Mouse (Mus musculus): Measurements from ENCODE around the gene Edil3. TPM values are rescaled to one million over a fixed set of nuclear protein-coding genes. Genes with fewer than 3 reads are reported as not detected.

Edil3 gene
- polyA plus RNA-seq, 1 experiment: 3.8 TPM

GRCm38 (mm10) chr13:89324282-89324681 is 503.0 kb downstream of the Edil3 start:
- no peaks in the 10 kb centered on the region; the same call in 1 of the 2 replicates for H3K4me1 ChIP-seq (ENCODE audit: control insufficient read depth, insufficient read depth, low read length)
- no peak overlapping the region for H3K4me3 ChIP-seq (replicated peaks; ENCODE audit: extremely low read depth, low read depth, low read length)
- no peak for DNase-seq
- no peak for TF ChIP-seq CTCF (IDR thresholded peaks at IDR 0.05; ENCODE audit: insufficient read depth, low read length)
- no peak for TF ChIP-seq POLR2A (IDR thresholded peaks at IDR 0.05; ENCODE audit: borderline replicate concordance, extremely low read depth, low read depth, low read length)
- 59% methylated on average over 2 of the region's 2 CpGs for WGBS

- TF ChIP-seq POLR2A (IDR thresholded peaks at IDR 0.05; ENCODE audit: borderline replicate concordance, extremely low read depth, low read depth, low read length) (no peak), CTCF (IDR thresholded peaks at IDR 0.05; ENCODE audit: insufficient read depth, low read length) (no peak)
- H3K4me3 ChIP-seq (replicated peaks; ENCODE audit: extremely low read depth, low read depth, low read length): no peak overlapping the region
- no peak for DNase-seq
- 66% methylated on average over 1 of the region's 1 CpGs for WGBS
- H3K4me1 ChIP-seq (ENCODE audit: control insufficient read depth, insufficient read depth, low read length): no peaks in the 10 kb centered on the region
These were observed 513.2 kb downstream of the Edil3 start for GRCm38 (mm10) chr13:89334494-89334893.

GRCm38 (mm10) chr13:89335908-89336579 is 514.8 kb downstream of the Edil3 start:
- Histone ChIP-seq H3K4me3 (replicated peaks; ENCODE audit: extremely low read depth, low read depth, low read length) (no peak overlapping the region), H3K4me1 (ENCODE audit: control insufficient read depth, insufficient read depth, low read length) (no peaks in the 10 kb centered on the region)
- WGBS: 33% methylated on average over 7 of the region's 7 CpGs
- no peak for DNase-seq
- TF ChIP-seq CTCF (IDR thresholded peaks at IDR 0.05; ENCODE audit: insufficient read depth, low read length) (no peak), POLR2A (IDR thresholded peaks at IDR 0.05; ENCODE audit: borderline replicate concordance, extremely low read depth, low read depth, low read length) (no peak)

GRCm38 (mm10) chr13:89339055-89339454 is 517.8 kb downstream of the Edil3 start:
- DNase-seq: no peak
- H3K4me3 ChIP-seq (replicated peaks; ENCODE audit: extremely low read depth, low read depth, low read length): no peak overlapping the region
- TF ChIP-seq CTCF (IDR thresholded peaks at IDR 0.05; ENCODE audit: insufficient read depth, low read length): no peak
- no peak for TF ChIP-seq POLR2A (IDR thresholded peaks at IDR 0.05; ENCODE audit: borderline replicate concordance, extremely low read depth, low read depth, low read length)
- no peaks in the 10 kb centered on the region for H3K4me1 ChIP-seq (ENCODE audit: control insufficient read depth, insufficient read depth, low read length)
- WGBS: 67% methylated on average over 4 of the region's 4 CpGs

- H3K4me1 ChIP-seq (ENCODE audit: control insufficient read depth, insufficient read depth, low read length): no peaks in the 10 kb centered on the region
- TF ChIP-seq CTCF (IDR thresholded peaks at IDR 0.05; ENCODE audit: insufficient read depth, low read length) (no peak), POLR2A (IDR thresholded peaks at IDR 0.05; ENCODE audit: borderline replicate concordance, extremely low read depth, low read depth, low read length) (no peak)
- 75% methylated on average over 3 of the region's 3 CpGs for WGBS
- no peak for DNase-seq
- H3K4me3 ChIP-seq (replicated peaks; ENCODE audit: extremely low read depth, low read depth, low read length): no peak overlapping the region
These were observed 518.5 kb downstream of the Edil3 start for GRCm38 (mm10) chr13:89339776-89340175.

- Histone ChIP-seq H3K4me3 (replicated peaks; ENCODE audit: extremely low read depth, low read depth, low read length) (no peak overlapping the region), H3K4me1 (ENCODE audit: control insufficient read depth, insufficient read depth, low read length) (no peaks in the 10 kb centered on the region)
- WGBS: 63% methylated on average over 3 of the region's 3 CpGs
- no peak for DNase-seq
- TF ChIP-seq POLR2A (IDR thresholded peaks at IDR 0.05; ENCODE audit: borderline replicate concordance, extremely low read depth, low read depth, low read length) (no peak), CTCF (IDR thresholded peaks at IDR 0.05; ENCODE audit: insufficient read depth, low read length) (no peak)
These were observed 534.0 kb downstream of the Edil3 start for GRCm38 (mm10) chr13:89355234-89355633.

GRCm38 (mm10) chr13:89358407-89358806 is 537.1 kb downstream of the Edil3 start:
- Histone ChIP-seq H3K4me1 (ENCODE audit: control insufficient read depth, insufficient read depth, low read length) (no peaks in the 10 kb centered on the region), H3K4me3 (replicated peaks; ENCODE audit: extremely low read depth, low read depth, low read length) (no peak overlapping the region)
- no peak for DNase-seq
- no peak for TF ChIP-seq CTCF (IDR thresholded peaks at IDR 0.05; ENCODE audit: insufficient read depth, low read length)
- no peak for TF ChIP-seq POLR2A (IDR thresholded peaks at IDR 0.05; ENCODE audit: borderline replicate concordance, extremely low read depth, low read depth, low read length)

- H3K4me1 ChIP-seq (ENCODE audit: control insufficient read depth, insufficient read depth, low read length): no peaks in the 10 kb centered on the region
- DNase-seq: no peak
- TF ChIP-seq POLR2A (IDR thresholded peaks at IDR 0.05; ENCODE audit: borderline replicate concordance, extremely low read depth, low read depth, low read length) (no peak), CTCF (IDR thresholded peaks at IDR 0.05; ENCODE audit: insufficient read depth, low read length) (no peak)
- H3K4me3 ChIP-seq (replicated peaks; ENCODE audit: extremely low read depth, low read depth, low read length): no peak overlapping the region
- WGBS: 71% methylated on average over 4 of the region's 4 CpGs
These were observed 541.0 kb downstream of the Edil3 start for GRCm38 (mm10) chr13:89362274-89362673.

GRCm38 (mm10) chr13:89371253-89371652 is 550.0 kb downstream of the Edil3 start:
- TF ChIP-seq CTCF (IDR thresholded peaks at IDR 0.05; ENCODE audit: insufficient read depth, low read length) (no peak), POLR2A (IDR thresholded peaks at IDR 0.05; ENCODE audit: borderline replicate concordance, extremely low read depth, low read depth, low read length) (no peak)

GRCm38 (mm10) chr13:89371656-89372240 is 550.5 kb downstream of the Edil3 start:
- TF ChIP-seq CTCF (IDR thresholded peaks at IDR 0.05; ENCODE audit: insufficient read depth, low read length) (no peak), POLR2A (IDR thresholded peaks at IDR 0.05; ENCODE audit: borderline replicate concordance, extremely low read depth, low read depth, low read length) (no peak)
- H3K4me1 ChIP-seq (ENCODE audit: control insufficient read depth, insufficient read depth, low read length): no peaks in the 10 kb centered on the region
- DNase-seq: no peak
- 79% methylated on average over 5 of the region's 5 CpGs for WGBS
- H3K4me3 ChIP-seq (replicated peaks; ENCODE audit: extremely low read depth, low read depth, low read length): no peak overlapping the region

More at GRCm38 (mm10) chr13:89371253-89371652, 550.0 kb downstream of the Edil3 start:
- H3K4me3 ChIP-seq (replicated peaks; ENCODE audit: extremely low read depth, low read depth, low read length): no peak overlapping the region
- H3K4me1 ChIP-seq (ENCODE audit: control insufficient read depth, insufficient read depth, low read length): no peaks in the 10 kb centered on the region
- no peak for DNase-seq

Measured in lung, adult 2 months (tissue).